ENCODE assay signal across 9 mouse cellular contexts in the genomic region with DNA sequence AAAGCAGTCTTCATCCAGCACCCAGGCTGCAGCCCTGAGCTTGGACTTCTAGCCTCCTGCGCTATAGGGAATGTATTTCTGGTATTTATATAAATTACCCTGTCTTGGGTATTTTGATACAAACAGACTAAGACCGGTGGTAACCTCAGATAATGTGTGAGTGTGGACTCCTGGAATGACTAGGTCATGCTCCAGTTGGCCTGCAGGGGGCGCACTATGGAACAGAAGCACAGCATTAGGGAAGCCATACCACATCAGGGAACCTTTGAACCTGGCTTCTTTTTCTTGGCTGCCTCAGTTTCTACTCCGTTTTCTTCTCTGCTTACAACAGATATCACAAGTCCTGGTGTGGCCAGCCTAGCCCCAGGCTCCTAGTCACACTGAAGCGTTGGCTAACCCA. TPM values are rescaled to one million over a fixed set of nuclear protein-coding genes. Genes with fewer than 3 reads are reported as not detected.
DNase-seq lines count a peak whose midpoint lies in the region; TF ChIP-seq lines count a peak whose summit lies in the region.
"Had no signal": no experiment of that assay in that cellular context is flagged by ENCODE, and none has a peak within 500 bp of the region (broad histone marks: within the 10 kb centered on the region; RNA-seq: fewer than 3 reads in every experiment).

No protein-coding gene starts in this region.

- no peaks in the 10 kb centered on the region for H3K4me1 ChIP-seq in spleen, adult 2 months (ENCODE audit: control insufficient read depth, insufficient read depth, insufficient read length)
- H3K4me1 ChIP-seq in midbrain, embryonic 10.5 days: no peaks in the 10 kb centered on the region

- peak; percentile 47 for TF ChIP-seq CTCF in gastrocnemius, adult 2 months (IDR thresholded peaks at IDR 0.05)
- peak; percentile 8; the same call in 1 of the 2 replicates for TF ChIP-seq CTCF in spleen, adult 2 months (IDR thresholded peaks at IDR 0.05; ENCODE audit: extremely low read depth, insufficient read depth, insufficient read length, insufficient replicate concordance)

- no peaks in the 10 kb centered on the region for H3K9me3 ChIP-seq in midbrain, embryonic 10.5 days (replicated peaks)

- H3K27ac ChIP-seq in gastrocnemius, adult 2 months: no peak overlapping the region
- no peak overlapping the region for H3K27ac ChIP-seq in spleen, adult 2 months (ENCODE audit: insufficient read depth, low read length)
- no peak overlapping the region for H3K27ac ChIP-seq in midbrain, embryonic 10.5 days (replicated peaks)

- intact Hi-C loops in gastrocnemius, adult 2 months (cut with DNase I): no loop called here

- no peak for TF ChIP-seq POLR2A in spleen, adult 2 months (IDR thresholded peaks at IDR 0.05; ENCODE audit: low read depth, low read length)

- H3K36me3 ChIP-seq in spleen, adult 2 months (ENCODE audit: control insufficient read depth, insufficient read depth, low read length): no peaks in the 10 kb centered on the region
- no peaks in the 10 kb centered on the region for H3K36me3 ChIP-seq in midbrain, embryonic 10.5 days

- H3K27me3 ChIP-seq in spleen, adult 2 months (ENCODE audit: control insufficient read depth, insufficient read depth, low read length): no peaks in the 10 kb centered on the region
- H3K27me3 ChIP-seq in midbrain, embryonic 10.5 days (ENCODE audit: low read depth, poor library complexity, severe bottlenecking): peaks cover 31% of the 10 kb centered on the region

- 65% methylated on average over 5 of the region's 5 CpGs for WGBS in spleen, adult 2 months
- 65% methylated on average over 5 of the region's 5 CpGs for WGBS in midbrain, embryonic 10.5 days

- DNase-seq in gastrocnemius, adult 2 months: no peak
- no peak for DNase-seq in gastrocnemius, adult 8-10 months (ENCODE audit: low spot score in 2 of 2)
- DNase-seq in spleen, adult 2 months (ENCODE audit: low read depth in 1 of 2, low spot score in 2 of 2): no peak
- no peak for DNase-seq in spleen, postnatal 36 days (ENCODE audit: low spot score in 2 of 2)
- peak; percentile 53 for DNase-seq in liver
- peak; percentile 16 for DNase-seq in thymus, postnatal 25 days
- DNase-seq in T-cell, adult 2 months (ENCODE audit: low spot score): no peak
- DNase-seq in midbrain, embryonic 10.5 days (ENCODE audit: low spot score): no peak

- H3K4me3 ChIP-seq in gastrocnemius, adult 2 months: no peak overlapping the region
- no peak overlapping the region for H3K4me3 ChIP-seq in spleen, adult 2 months (ENCODE audit: extremely low read depth, insufficient read depth, insufficient read length)
- H3K4me3 ChIP-seq in midbrain, embryonic 10.5 days: no peak overlapping the region

RNA-seq across cellular contexts. Expression of a gene that starts 33.2 kb away (rescaled TPM):
- total RNA-seq in gastrocnemius, adult 2 months (2021): not detected
- total RNA-seq in gastrocnemius, adult 8-10 months (2022): not detected
- polyA plus RNA-seq in spleen, adult 2 months (2012; rRNA removed): not detected in 2 replicates
- polyA plus RNA-seq in midbrain, embryonic 10.5 days (2016; fragmentation: Nextera tagmentation; extraction: Ambion mirVana): 1.8 and 3.8 TPM in 2 replicates
- polyA plus RNA-seq: large intestine, adult 2 months had no signal

Comparison
In these comparisons a context has a peak if more than half of its experiments do, and no peak if none do; other contexts are left out.
1. DNase-seq: peak in liver (single experiment) and thymus, postnatal 25 days (single experiment); none in gastrocnemius, adult 2 months (single experiment), gastrocnemius, adult 8-10 months (0 of 2), spleen, adult 2 months (0 of 2), spleen, postnatal 36 days (0 of 2), T-cell, adult 2 months (single experiment) and midbrain, embryonic 10.5 days (single experiment).